26 mouse cellular contexts compared by ENCODE assay signal in the genomic region with DNA sequence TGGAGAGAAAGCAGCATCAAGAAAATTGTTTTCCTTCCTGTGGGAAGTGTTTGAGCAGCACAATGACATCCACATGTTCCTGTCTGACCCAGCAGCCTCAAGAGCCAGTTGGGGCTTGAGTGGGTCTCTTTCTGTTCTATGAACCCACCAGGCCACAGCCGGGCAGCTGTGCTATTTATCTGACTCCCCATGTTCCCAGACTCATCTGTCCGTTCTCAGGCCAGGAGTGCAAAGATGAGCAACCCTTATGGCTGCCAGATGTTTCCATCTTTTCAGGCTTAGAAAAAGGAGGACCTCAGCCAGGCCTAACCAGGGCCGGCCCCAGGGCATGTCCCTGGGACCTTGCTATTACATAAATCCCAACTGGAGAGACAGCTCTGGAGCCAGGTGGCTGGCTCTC.
DNase-seq lines count a peak whose midpoint lies in the region; ATAC-seq and TF ChIP-seq lines count a peak whose summit lies in the region.
"Had no signal": no experiment of that assay in that cellular context is flagged by ENCODE, and none has a peak within 500 bp of the region (broad histone marks: within the 10 kb centered on the region; RNA-seq: fewer than 3 reads in every experiment).

No protein-coding gene starts in this region.

- H3K9me3 ChIP-seq in hindbrain, embryonic 16.5 days (ENCODE audit: control insufficient read depth, low read length) = no peaks in the 10 kb centered on the region; the same call in 1 of the 2 replicates
- H3K9me3 ChIP-seq: forebrain, embryonic 10.5 days; forebrain, embryonic 13.5 days; heart, embryonic 10.5 days; heart, embryonic 13.5 days had no signal

- no peaks in the 10 kb centered on the region for H3K27me3 ChIP-seq in hindbrain, embryonic 16.5 days (replicated peaks; ENCODE audit: control insufficient read depth, insufficient read depth, low read length)
- H3K27me3 ChIP-seq: forebrain, embryonic 13.5 days; heart, embryonic 13.5 days had no signal

- TF ChIP-seq POLR2A in lung, adult 2 months (IDR thresholded peaks at IDR 0.05; ENCODE audit: borderline replicate concordance, extremely low read depth, low read depth, low read length) = no peak

- peak; percentile 22 for DNase-seq in embryo, embryonic 10 days (ENCODE audit: low spot score)
- DNase-seq in embryo, embryonic 9.5 days (ENCODE audit: extremely low spot score) = no peak
- DNase-seq in gastrocnemius, postnatal 25 days = peak; percentile 51
- no peak for DNase-seq in gastrocnemius, postnatal 10 days
- peak; percentile 11 for DNase-seq in NIH3T3 (ENCODE audit: low read depth)
- peak; percentile 39 for DNase-seq in mesoderm, embryonic 11.5 days (ENCODE audit: low read depth, low spot score)
- no peak for DNase-seq in lung, adult 2 months
- DNase-seq: adrenal gland, postnatal 25 days; cerebellum, adult 11-12 months; cerebellum, adult 8-10 months; cerebellum, postnatal 10 days; cerebellum, postnatal 36 days; heart, adult 2 months; heart, postnatal 14 days; heart, postnatal 4 days; kidney, adult 2 months had no signal

- no peaks in the 10 kb centered on the region for H3K36me3 ChIP-seq in hindbrain, embryonic 16.5 days (ENCODE audit: control insufficient read depth, insufficient read depth, low read length)
- H3K36me3 ChIP-seq: forebrain, embryonic 10.5 days; heart, embryonic 10.5 days; heart, embryonic 13.5 days had no signal

- no peak for TF ChIP-seq CTCF in lung, adult 2 months (IDR thresholded peaks at IDR 0.05; ENCODE audit: insufficient read depth, low read length)

- H3K4me2 ChIP-seq in hindbrain, embryonic 16.5 days (ENCODE audit: low read length) = no peak overlapping the region
- H3K4me2 ChIP-seq: forebrain, embryonic 13.5 days; heart, embryonic 13.5 days; hindbrain, embryonic 14.5 days had no signal

- no peak overlapping the region for H3K9ac ChIP-seq in hindbrain, embryonic 16.5 days (ENCODE audit: low read depth, low read length)
- H3K9ac ChIP-seq: forebrain, embryonic 13.5 days; heart, embryonic 13.5 days; hindbrain, embryonic 14.5 days had no signal

- no peak overlapping the region for H3K27ac ChIP-seq in hindbrain, embryonic 16.5 days (ENCODE audit: low read depth, low read length)
- H3K27ac ChIP-seq: forebrain, embryonic 10.5 days; forebrain, embryonic 13.5 days; heart, adult 2 months; heart, embryonic 10.5 days; heart, embryonic 13.5 days; hindbrain, embryonic 14.5 days had no signal

- H3K4me3 ChIP-seq in lung, adult 2 months (replicated peaks; ENCODE audit: extremely low read depth, low read depth, low read length) = no peak overlapping the region
- H3K4me3 ChIP-seq in hindbrain, embryonic 16.5 days (ENCODE audit: low read length) = no peak overlapping the region
- H3K4me3 ChIP-seq: forebrain, embryonic 10.5 days; forebrain, embryonic 13.5 days; heart, adult 2 months; heart, embryonic 10.5 days; heart, embryonic 13.5 days had no signal

- ATAC-seq in hindbrain, embryonic 16.5 days = no peak
- ATAC-seq: activated CD4-positive, CD25-positive, alpha-beta regulatory T cell, adult 4 months; CD4-positive, CD25-positive, alpha-beta regulatory T cell, adult 4 months; forebrain, embryonic 13.5 days; forebrain, embryonic 16.5 days; intestine, postnatal 0 days had no signal

- no peaks in the 10 kb centered on the region for H3K4me1 ChIP-seq in lung, adult 2 months (ENCODE audit: control insufficient read depth, insufficient read depth, low read length)
- no peaks in the 10 kb centered on the region for H3K4me1 ChIP-seq in hindbrain, embryonic 16.5 days (ENCODE audit: control insufficient read depth, insufficient read depth, low read depth, low read length)
- H3K4me1 ChIP-seq: forebrain, embryonic 10.5 days; forebrain, embryonic 13.5 days; heart, embryonic 13.5 days had no signal

- WGBS in lung, adult 2 months = 81% methylated on average over 3 of the region's 3 CpGs
- WGBS in hindbrain, embryonic 16.5 days = 81% methylated on average over 3 of the region's 3 CpGs

Comparison
In these comparisons a context has a peak if more than half of its experiments do, and no peak if none do; other contexts are left out.
1. DNase-seq: peak in embryo, embryonic 10 days (single experiment), gastrocnemius, postnatal 25 days (single experiment), NIH3T3 (single experiment) and mesoderm, embryonic 11.5 days (single experiment); none in embryo, embryonic 9.5 days (single experiment), gastrocnemius, postnatal 10 days (single experiment) and lung, adult 2 months (single experiment).